Mouse (Mus musculus): ENCODE results near the gene Nlgn3. TPM values are rescaled to one million over a fixed set of nuclear protein-coding genes. Genes with fewer than 3 reads are reported as not detected.

Nlgn3 gene
- total and polyA plus RNA-seq, 3 experiments, result 0.04 to 0.76 (median 0.12) TPM

DNA sequence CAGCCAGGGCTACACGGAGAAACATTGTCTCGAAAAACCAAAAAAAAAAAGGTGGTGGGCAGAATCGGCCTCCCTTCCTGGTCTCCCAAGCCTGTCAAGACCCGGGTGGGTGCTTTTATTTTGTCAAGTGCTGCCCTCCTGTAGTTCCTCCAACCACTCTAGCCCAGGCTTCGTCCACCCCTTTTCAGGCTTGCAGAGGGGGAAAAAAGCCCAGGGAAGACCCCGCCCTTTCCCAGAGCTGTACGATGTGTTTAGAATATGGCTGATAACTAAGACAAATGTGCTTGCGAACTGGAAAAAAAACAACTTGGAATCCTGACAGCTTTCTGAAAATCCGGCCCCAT lies 33.0 kb downstream of the Nlgn3 start:
- H3K4me2 ChIP-seq (ENCODE audit: insufficient read depth, low read depth, poor library complexity, severe bottlenecking), result peak overlapping the region; percentile 71
- H3K4me3 ChIP-seq (replicated peaks in 1 of 3; ENCODE audit: low read depth in 2 of 3, low read length in 2 of 3, poor library complexity in 1 of 3), result peak overlapping the region; percentile 41 to 53 (median 52)
- TF ChIP-seq TCF12 (IDR thresholded peaks at IDR 0.05; ENCODE audit: low read depth, low read length), result peak; percentile 25; the same call in 1 of the 2 replicates
- TF ChIP-seq MYC (IDR thresholded peaks at IDR 0.05; ENCODE audit: low read depth, low read length), result peak; percentile 64; the same call in 1 of the 2 replicates
- no peak for TF ChIP-seq IRF4 (IDR thresholded peaks at IDR 0.05; ENCODE audit: low read depth, low read length)
- no peak for TF ChIP-seq HCFC1 (IDR thresholded peaks at IDR 0.05; ENCODE audit: low read depth, low read length)
- H3K4me1 ChIP-seq (ENCODE audit: control insufficient read depth in 1 of 2, insufficient read depth in 2 of 2), result peaks cover 6 to 14% of the 10 kb centered on the region in 2 experiments
- H3K27me3 ChIP-seq (replicated peaks), result no peaks in the 10 kb centered on the region
- dilution Hi-C loops (cut with MboI; ENCODE audit: extremely low pct_ligation_motif_present, extremely low pct_unique_long_range_greater_than_20kb, low sequenced_read_pairs), result no loop called here
- in situ Hi-C loops (cut with MboI; ENCODE audit: low pct_ligation_motif_present, low pct_unique_long_range_greater_than_20kb, low sequenced_read_pairs), result loop anchor here (5.0 kb wide), 1 partner anchor 200 kb away; no protein-coding TSS in a partner anchor
- H3K79me2 ChIP-seq (replicated peaks; ENCODE audit: control insufficient read depth, extremely low read depth, insufficient read depth, poor library complexity, severe bottlenecking), result no peaks in the 10 kb centered on the region
- H3K27ac ChIP-seq (ENCODE audit: insufficient read depth, low read depth), result peak overlapping the region; percentile 64; the same call in 1 of the 2 replicates
- H3K36me3 ChIP-seq (replicated peaks in 1 of 2; ENCODE audit: control insufficient read depth in 1 of 2, insufficient read depth in 1 of 2, low read length in 1 of 2), result no peaks in the 10 kb centered on the region
- no peaks in the 10 kb centered on the region for H3K9me3 ChIP-seq (replicated peaks; ENCODE audit: low read length)
- no peak for DNase-seq (ENCODE audit: extremely low read depth)
- peak overlapping the region; percentile 95 for H3K9ac ChIP-seq (ENCODE audit: insufficient read depth, low read depth)

DNA sequence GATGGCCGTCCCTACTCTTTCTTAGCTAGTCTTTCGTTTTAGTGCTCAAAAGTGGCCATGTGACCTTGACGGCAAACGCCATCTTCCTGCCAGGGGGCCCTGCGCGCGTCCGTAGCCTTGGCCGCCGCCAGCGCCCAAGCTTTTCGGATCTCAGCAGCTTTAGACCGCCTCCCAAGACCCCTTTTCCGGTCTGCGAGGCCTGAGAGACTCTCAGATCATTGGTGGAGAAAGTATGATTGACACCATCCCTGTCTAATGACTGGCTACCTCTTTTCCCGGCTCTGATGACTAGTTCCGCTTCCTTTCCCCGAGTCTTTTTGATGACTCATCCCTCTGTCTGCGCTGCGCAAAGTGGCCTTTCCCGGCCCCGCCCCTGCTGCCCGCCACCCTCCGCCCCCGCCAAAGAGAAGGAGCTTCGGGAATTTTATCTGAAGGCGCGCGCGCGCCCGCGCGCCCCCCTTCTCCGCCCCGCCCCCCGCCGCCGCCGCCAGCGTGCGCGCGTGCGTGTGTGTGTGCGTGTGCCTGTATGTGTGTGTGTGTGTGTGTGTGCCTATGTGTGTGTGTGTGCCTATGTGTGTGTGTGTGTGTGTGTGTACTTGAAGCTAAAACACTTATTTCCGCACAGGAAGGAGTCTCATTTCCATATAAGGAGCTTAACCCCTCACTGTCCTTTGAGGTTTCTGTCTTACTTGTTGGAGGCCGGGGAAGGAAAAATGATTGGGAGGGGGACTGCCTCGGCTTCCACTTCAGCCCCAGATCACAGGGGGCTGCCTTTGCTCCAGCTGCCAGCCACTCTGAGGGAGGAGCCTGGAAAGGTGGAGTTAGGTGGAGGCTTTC lies 33.6 kb downstream of the Nlgn3 start:
- Histone ChIP-seq H3K4me1 (ENCODE audit: control insufficient read depth in 1 of 2, insufficient read depth in 2 of 2) (peaks cover 6 to 14% of the 10 kb centered on the region in 2 experiments), H3K27me3 (replicated peaks) (no peaks in the 10 kb centered on the region), H3K79me2 (replicated peaks; ENCODE audit: control insufficient read depth, extremely low read depth, insufficient read depth, poor library complexity, severe bottlenecking) (no peaks in the 10 kb centered on the region), H3K4me2 (ENCODE audit: insufficient read depth, low read depth, poor library complexity, severe bottlenecking) (peak overlapping the region; percentile 76), H3K4me3 (replicated peaks in 1 of 3; ENCODE audit: low read depth in 2 of 3, low read length in 2 of 3, poor library complexity in 1 of 3) (peak overlapping the region; percentile 41 to 53 (median 52)), H3K36me3 (replicated peaks in 1 of 2; ENCODE audit: control insufficient read depth in 1 of 2, insufficient read depth in 1 of 2, low read length in 1 of 2) (no peaks in the 10 kb centered on the region), H3K9me3 (replicated peaks; ENCODE audit: low read length) (no peaks in the 10 kb centered on the region), H3K27ac (ENCODE audit: insufficient read depth, low read depth) (peak overlapping the region; percentile 64; the same call in 1 of the 2 replicates), H3K9ac (ENCODE audit: insufficient read depth, low read depth) (peak overlapping the region; percentile 95)
- DNase-seq (ENCODE audit: extremely low read depth), result peak; percentile 94
- dilution Hi-C loops (cut with MboI; ENCODE audit: extremely low pct_ligation_motif_present, extremely low pct_unique_long_range_greater_than_20kb, low sequenced_read_pairs) (no loop called here), in situ Hi-C loops (cut with MboI; ENCODE audit: low pct_ligation_motif_present, low pct_unique_long_range_greater_than_20kb, low sequenced_read_pairs) (loop anchor here (5.0 kb wide), 1 partner anchor 200 kb away; no protein-coding TSS in a partner anchor)
- TF ChIP-seq MYC (IDR thresholded peaks at IDR 0.05; ENCODE audit: low read depth, low read length) (0 out of 2 replicates have a peak, but pooled peaks have one; percentile 54), E2F4 (IDR thresholded peaks at IDR 0.05; ENCODE audit: insufficient replicate concordance, low read depth, low read length) (0 out of 2 replicates have a peak, but pooled peaks have one; percentile 9), CHD1 (IDR thresholded peaks at IDR 0.05; ENCODE audit: low read depth, low read length) (no peak), GABPA (IDR thresholded peaks at IDR 0.05; ENCODE audit: insufficient replicate concordance, low read depth, low read length) (no peak), MXI1 (IDR thresholded peaks at IDR 0.05; ENCODE audit: low read depth, low read length) (no peak), HCFC1 (IDR thresholded peaks at IDR 0.05; ENCODE audit: low read depth, low read length) (peak; percentile 67), NRF1 (IDR thresholded peaks at IDR 0.05; ENCODE audit: low read depth, low read length) (peak; percentile 64), MAFK (IDR thresholded peaks at IDR 0.05; ENCODE audit: insufficient replicate concordance, low read length) (peak; percentile 66), KAT2A (IDR thresholded peaks at IDR 0.05; ENCODE audit: insufficient replicate concordance, low read length) (no peak), UBTF (IDR thresholded peaks at IDR 0.05; ENCODE audit: low read depth, low read length) (no peak), TBP (conservative IDR thresholded peaks at IDR 0.05; ENCODE audit: low read depth, low read length) (0 out of 2 replicates have a peak, but pooled peaks have one; percentile 32), MEF2A (IDR thresholded peaks at IDR 0.05; ENCODE audit: borderline replicate concordance, low read depth, low read length) (0 out of 2 replicates have a peak, but pooled peaks have one; percentile 26), ZC3H11A (IDR thresholded peaks at IDR 0.05; ENCODE audit: low read depth, low read length) (no peak), ZNF384 (IDR thresholded peaks at IDR 0.05; ENCODE audit: low read depth, low read length) (no peak), MAX (IDR thresholded peaks at IDR 0.05; ENCODE audit: low read length) (peak; percentile 67), JUND (conservative IDR thresholded peaks at IDR 0.05; ENCODE audit: low read depth, low read length) (no peak; the same call in 1 of the 2 replicates), BHLHE40 (IDR thresholded peaks at IDR 0.05; ENCODE audit: low read depth, low read length) (peak; percentile 68), ZKSCAN1 (IDR thresholded peaks at IDR 0.05; ENCODE audit: borderline replicate concordance, low read depth, low read length) (no peak), RAD21 (IDR thresholded peaks at IDR 0.05; ENCODE audit: low read depth, low read length) (no peak), JUN (IDR thresholded peaks at IDR 0.05; ENCODE audit: insufficient read depth, low read depth, low read length) (no peak), ELF1 (IDR thresholded peaks at IDR 0.05; ENCODE audit: low read depth, low read length) (peak; percentile 64; the same call in 1 of the 2 replicates), POLR2AphosphoS2 (IDR thresholded peaks at IDR 0.05; ENCODE audit: low read depth, low read length) (no peak), MAZ (IDR thresholded peaks at IDR 0.05; ENCODE audit: low read depth, low read length) (peak; percentile 65; the same call in 1 of the 2 replicates), SIN3A (IDR thresholded peaks at IDR 0.05; ENCODE audit: low read length) (peak; percentile 65; the same call in 1 of the 2 replicates), EP300 (IDR thresholded peaks at IDR 0.05; ENCODE audit: low read length) (0 out of 2 replicates have a peak, but pooled peaks have one; percentile 45), CTCF (conservative IDR thresholded peaks at IDR 0.05 in 1 of 2, IDR thresholded peaks at IDR 0.05 in 1 of 2; ENCODE audit: low read depth in 2 of 2, low read length in 2 of 2) (no peak), CHD2 (IDR thresholded peaks at IDR 0.05; ENCODE audit: low read length) (no peak)
